Mouse (Mus musculus) embryonic facial prominence, embryonic 15.5 days (tissue): ENCODE measurements around the gene Fam13c. TPM values are rescaled to one million over a fixed set of nuclear protein-coding genes. Genes with fewer than 3 reads are reported as not detected.

Experiments
- ATAC-seq: fragments of 200-750 bp; cut with Nextera tagmentation; 2 replicates; pipeline ENCODE4 v1.8.0; 2017; ENCODE audit warnings: low read depth, moderate TSS enrichment; ENCODE audit not compliant: insufficient number of reproducible peaks, low FRiP score, low TSS enrichment
- H3K27ac ChIP-seq: fragments of 300-500 bp; sonication (generic); replicated peaks from 2 replicates; pipeline ENCODE4 v1.5.1; 2015; ENCODE audit warnings: mild to moderate bottlenecking, inconsistent platforms
- H3K27me3 ChIP-seq: fragments of 300-500 bp; sonication (generic); 2 replicates; pipeline ENCODE4 v1.6.1; 2015; ENCODE audit warnings: inconsistent platforms
- H3K36me3 ChIP-seq: fragments of 300-500 bp; sonication (generic); 2 replicates; pipeline ENCODE4 v1.6.1; 2015; ENCODE audit warnings: mild to moderate bottlenecking, inconsistent platforms
- H3K4me1 ChIP-seq: fragments of 300-500 bp; sonication (generic); 2 replicates; pipeline ENCODE4 v1.6.1; 2015; ENCODE audit warnings: inconsistent platforms
- H3K4me2 ChIP-seq: fragments of 300-500 bp; sonication (generic); replicated peaks from 2 replicates; pipeline ENCODE4 v1.6.1; 2015; ENCODE audit warnings: mild to moderate bottlenecking, inconsistent platforms
- H3K4me3 ChIP-seq: fragments of 300-500 bp; sonication (generic); replicated peaks from 2 replicates; pipeline ENCODE4 v1.5.1; 2015; ENCODE audit warnings: mild to moderate bottlenecking, inconsistent platforms
- H3K9ac ChIP-seq: fragments of 300-500 bp; sonication (generic); 2 replicates; pipeline ENCODE4 v1.6.1; 2015; ENCODE audit warnings: inconsistent platforms
- H3K9me3 ChIP-seq: fragments of 300-500 bp; sonication (generic); replicated peaks from 2 replicates; pipeline ENCODE4 v1.6.1; 2016; ENCODE audit warnings: inconsistent platforms
- WGBS: fragments of 180-500 bp; shearing (Covaris S2); methylation state at CpG from one replicate; pipeline ENCODE4 v1.1.7; 2015; 5-methylcytosine and 5-hydroxymethylcytosine counted together
- polyA plus RNA-seq: library from polyadenylated mRNA; unstranded; fragments of >200 nt; fragmentation: Nextera tagmentation; extraction: Ambion mirVana; gene quantifications from 2 replicates; pipeline ENCODE4 v1.2.1, GENCODE M21; 2015

The Fam13c gene
- polyA plus RNA-seq, 1 experiment from 2014 or later = 13.6 TPM

- WGBS = 83% methylated on average over 7 of the region's 7 CpGs
- Histone ChIP-seq H3K4me2 (no peak overlapping the region), H3K27me3 (no peaks in the 10 kb centered on the region), H3K9me3 (no peaks in the 10 kb centered on the region), H3K9ac (no peak overlapping the region), H3K4me3 (no peak overlapping the region), H3K27ac (no peak overlapping the region), H3K36me3 (no peaks in the 10 kb centered on the region), H3K4me1 (no peaks in the 10 kb centered on the region)
- ATAC-seq = no peak
These were observed 25.4 kb downstream of the Fam13c start for GRCm38 (mm10) chr10:70465638-70466037.

GRCm38 (mm10) chr10:70470836-70471235 is 30.6 kb downstream of the Fam13c start:
- H3K9ac ChIP-seq = no peak overlapping the region
- 79% methylated on average over 1 of the region's 1 CpGs for WGBS
- H3K9me3 ChIP-seq = no peaks in the 10 kb centered on the region
- no peak for ATAC-seq
- H3K4me2 ChIP-seq = no peak overlapping the region
- peaks cover 12% of the 10 kb centered on the region for H3K36me3 ChIP-seq
- H3K27me3 ChIP-seq = no peaks in the 10 kb centered on the region
- H3K4me1 ChIP-seq = no peaks in the 10 kb centered on the region
- no peak overlapping the region for H3K27ac ChIP-seq
- H3K4me3 ChIP-seq = no peak overlapping the region

GRCm38 (mm10) chr10:70477741-70478145 is 37.5 kb downstream of the Fam13c start:
- Histone ChIP-seq H3K4me2 (no peak overlapping the region), H3K4me3 (no peak overlapping the region), H3K4me1 (no peaks in the 10 kb centered on the region), H3K9me3 (no peaks in the 10 kb centered on the region), H3K36me3 (peaks cover 16% of the 10 kb centered on the region), H3K27me3 (no peaks in the 10 kb centered on the region), H3K27ac (no peak overlapping the region), H3K9ac (no peak overlapping the region)
- no peak for ATAC-seq
- 92% methylated on average over 10 of the region's 10 CpGs for WGBS

GRCm38 (mm10) chr10:70483736-70484135 is 43.5 kb downstream of the Fam13c start:
- Histone ChIP-seq H3K36me3 (peaks cover 2% of the 10 kb centered on the region; the same call in 1 of the 2 replicates), H3K4me3 (no peak overlapping the region), H3K27ac (no peak overlapping the region), H3K4me2 (no peak overlapping the region), H3K4me1 (peaks cover 8% of the 10 kb centered on the region; the same call in 1 of the 2 replicates), H3K9me3 (no peaks in the 10 kb centered on the region), H3K9ac (no peak overlapping the region), H3K27me3 (no peaks in the 10 kb centered on the region)
- ATAC-seq = no peak
- WGBS = 73% methylated on average over 6 of the region's 6 CpGs

GRCm38 (mm10) chr10:70484568-70485286 is 44.4 kb downstream of the Fam13c start:
- H3K27ac ChIP-seq = 0 out of 2 replicates have a peak overlapping the region, but pooled peaks have one; percentile 17
- WGBS = 29% methylated on average over 7 of the region's 7 CpGs
- no peaks in the 10 kb centered on the region for H3K36me3 ChIP-seq
- no peak overlapping the region for H3K4me3 ChIP-seq
- H3K27me3 ChIP-seq = no peaks in the 10 kb centered on the region
- H3K4me1 ChIP-seq = peaks cover 8% of the 10 kb centered on the region; the same call in 1 of the 2 replicates
- H3K4me2 ChIP-seq = 0 out of 2 replicates have a peak overlapping the region, but pooled peaks have one; percentile 3
- no peak for ATAC-seq
- 0 out of 2 replicates have a peak, but pooled peaks cover 3% of the 10 kb centered on the region for H3K9me3 ChIP-seq
- no peak overlapping the region for H3K9ac ChIP-seq

GRCm38 (mm10) chr10:70485287-70485612 is 45.0 kb downstream of the Fam13c start:
- Histone ChIP-seq H3K4me1 (peaks cover 8% of the 10 kb centered on the region; the same call in 1 of the 2 replicates), H3K9ac (no peak overlapping the region), H3K27me3 (no peaks in the 10 kb centered on the region), H3K4me3 (no peak overlapping the region), H3K36me3 (no peaks in the 10 kb centered on the region), H3K9me3 (0 out of 2 replicates have a peak, but pooled peaks cover 3% of the 10 kb centered on the region), H3K4me2 (0 out of 2 replicates have a peak overlapping the region, but pooled peaks have one; percentile 3), H3K27ac (no peak overlapping the region)
- WGBS = 24% methylated on average over 7 of the region's 7 CpGs
- no peak for ATAC-seq

GRCm38 (mm10) chr10:70486651-70487050 is 46.4 kb downstream of the Fam13c start:
- Histone ChIP-seq H3K9me3 (0 out of 2 replicates have a peak, but pooled peaks cover 3% of the 10 kb centered on the region), H3K4me1 (peaks cover 8% of the 10 kb centered on the region; the same call in 1 of the 2 replicates), H3K36me3 (no peaks in the 10 kb centered on the region), H3K27ac (no peak overlapping the region), H3K27me3 (no peaks in the 10 kb centered on the region), H3K9ac (no peak overlapping the region), H3K4me2 (no peak overlapping the region), H3K4me3 (no peak overlapping the region)
- no peak for ATAC-seq
- WGBS = 88% methylated on average over 6 of the region's 6 CpGs

GRCm38 (mm10) chr10:70493891-70494290 is 53.6 kb downstream of the Fam13c start:
- Histone ChIP-seq H3K4me1 (peaks cover 23% of the 10 kb centered on the region), H3K9ac (no peak overlapping the region), H3K9me3 (0 out of 2 replicates have a peak, but pooled peaks cover 3% of the 10 kb centered on the region), H3K36me3 (no peaks in the 10 kb centered on the region), H3K4me2 (no peak overlapping the region), H3K4me3 (no peak overlapping the region), H3K27me3 (no peaks in the 10 kb centered on the region), H3K27ac (peak overlapping the region; percentile 72)
- no peak for ATAC-seq
- 82% methylated on average over 3 of the region's 3 CpGs for WGBS

- Histone ChIP-seq H3K4me1 (peaks cover 23% of the 10 kb centered on the region), H3K27me3 (no peaks in the 10 kb centered on the region), H3K27ac (peak overlapping the region; percentile 72), H3K9me3 (no peaks in the 10 kb centered on the region), H3K4me3 (no peak overlapping the region), H3K4me2 (no peak overlapping the region), H3K9ac (no peak overlapping the region), H3K36me3 (no peaks in the 10 kb centered on the region)
- 24% methylated on average over 2 of the region's 2 CpGs for WGBS
- 0 out of 2 replicates have a peak, but pooled peaks have one; percentile 45 for ATAC-seq
These were observed 54.2 kb downstream of the Fam13c start for GRCm38 (mm10) chr10:70494441-70494840.

GRCm38 (mm10) chr10:70495106-70496104 is 55.1 kb downstream of the Fam13c start:
- H3K36me3 ChIP-seq = no peaks in the 10 kb centered on the region
- peaks cover 23% of the 10 kb centered on the region for H3K4me1 ChIP-seq
- no peak for ATAC-seq

GRCm38 (mm10) chr10:70496938-70497337 is 56.7 kb downstream of the Fam13c start:
- no peak overlapping the region for H3K9ac ChIP-seq
- no peak overlapping the region for H3K4me2 ChIP-seq
- no peaks in the 10 kb centered on the region for H3K27me3 ChIP-seq
- H3K4me3 ChIP-seq = no peak overlapping the region
- no peak for ATAC-seq
- no peak overlapping the region for H3K27ac ChIP-seq
- no peaks in the 10 kb centered on the region for H3K9me3 ChIP-seq
- no peaks in the 10 kb centered on the region for H3K36me3 ChIP-seq
- H3K4me1 ChIP-seq = peaks cover 23% of the 10 kb centered on the region

More at GRCm38 (mm10) chr10:70495106-70496104, 55.1 kb downstream of the Fam13c start:
- 71% methylated on average over 4 of the region's 4 CpGs for WGBS
- Histone ChIP-seq H3K4me3 (no peak overlapping the region), H3K4me2 (no peak overlapping the region), H3K9ac (no peak overlapping the region), H3K9me3 (no peaks in the 10 kb centered on the region), H3K27me3 (no peaks in the 10 kb centered on the region), H3K27ac (no peak overlapping the region; the same call in 1 of the 2 replicates)
